Mouse (Mus musculus) stomach, embryonic 14.5 days (tissue): Measurements from ENCODE around the gene Arhgap31. TPM values are rescaled to one million over a fixed set of nuclear protein-coding genes. Genes with fewer than 3 reads are reported as not detected.

Source experiments
- polyA plus RNA-seq: library from polyadenylated mRNA; unstranded; fragments of >200 nt; fragmentation: Nextera tagmentation; extraction: Ambion mirVana; gene quantifications from 2 replicates; pipeline ENCODE4 v1.2.1, GENCODE M21; 2014

Gene Arhgap31
- polyA plus RNA-seq, 1 experiment from 2014 or later, result 14.8 TPM

Other genes starting within 250 kb of the Arhgap31 start
- gene Timmdc1, start 190.6 kb downstream of the Arhgap31 start, polyA plus RNA-seq, result 23.8 and 25.5 TPM in 2 replicates
- gene Poglut1, start 163.0 kb downstream of the Arhgap31 start, polyA plus RNA-seq, result 56.9 and 58.8 TPM in 2 replicates
- 119 and 133 TPM in 2 replicates for gene Tmem39a, start 154.6 kb downstream of the Arhgap31 start, polyA plus RNA-seq
- 25.1 and 30.0 TPM in 2 replicates for gene B4galt4, start 29.0 kb upstream of the Arhgap31 start, polyA plus RNA-seq
- gene Upk1b, start 87.1 kb upstream of the Arhgap31 start, polyA plus RNA-seq, result 19.7 and 21.1 TPM in 2 replicates
- gene 4930435E12Rik, start 115.5 kb upstream of the Arhgap31 start, polyA plus RNA-seq, result not detected in 2 replicates
- gene Igsf11, start 179.4 kb upstream of the Arhgap31 start, polyA plus RNA-seq, result 1.6 TPM in 2 replicates